ENCODE assay signal across 8 mouse cellular contexts in the genomic region with DNA sequence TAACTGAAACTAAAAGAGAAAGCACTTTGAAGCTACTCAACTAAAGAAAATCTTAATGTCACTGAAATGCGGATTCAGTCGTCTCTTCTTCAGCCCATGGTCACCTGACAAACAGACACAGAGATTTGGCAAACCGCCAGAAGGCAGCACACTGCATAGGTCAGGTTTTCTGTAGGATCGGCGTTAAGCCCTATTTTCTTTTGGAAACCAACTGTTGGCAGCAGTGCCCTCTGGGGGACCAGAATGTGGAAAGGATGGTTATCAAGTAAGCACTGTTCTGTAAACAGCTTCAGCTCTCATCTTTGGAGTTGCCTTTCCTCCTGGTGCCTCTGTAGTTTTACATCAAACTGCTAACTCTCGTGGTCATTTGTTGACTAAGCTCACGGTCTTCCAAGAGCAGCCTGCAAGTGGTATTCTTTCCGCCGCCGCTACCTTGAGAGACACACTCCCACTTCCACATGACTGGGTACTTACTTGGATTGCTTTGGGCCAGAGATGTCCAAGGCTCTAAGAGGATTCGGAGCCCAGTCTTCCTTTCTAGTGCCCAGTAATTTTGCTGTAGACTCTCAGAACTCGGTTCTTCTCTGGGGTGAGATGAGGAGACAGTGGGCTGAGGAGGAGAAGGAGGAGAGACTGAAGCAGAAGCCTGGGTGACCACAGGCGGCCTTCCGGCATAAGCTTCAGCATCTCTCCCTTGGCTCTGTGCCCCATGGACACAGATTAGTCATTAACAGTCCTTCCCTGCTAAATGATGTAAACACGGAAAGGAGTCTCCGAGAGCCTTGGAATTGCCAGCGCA. TPM values are rescaled to one million over a fixed set of nuclear protein-coding genes. Genes with fewer than 3 reads are reported as not detected.
DNase-seq lines count a peak whose midpoint lies in the region; ATAC-seq and TF ChIP-seq lines count a peak whose summit lies in the region.

A gene (minus strand): TSS at position 657 of the 799 bp plus-strand sequence.

- intact Hi-C loops in gastrocnemius, postnatal 36 days (cut with DNase I) = no loop called here

- H3K9me3 ChIP-seq in kidney, embryonic 15.5 days (replicated peaks) = no peaks in the 10 kb centered on the region
- no peaks in the 10 kb centered on the region for H3K9me3 ChIP-seq in forebrain, embryonic 16.5 days (ENCODE audit: control insufficient read depth, low read length)

- peak within 1 kb of the TSS; percentile 3; the same call in 1 of the 2 replicates for H3K27ac ChIP-seq in kidney, embryonic 15.5 days
- peak within 1 kb of the TSS; percentile 85 for H3K27ac ChIP-seq in small intestine, adult 2 months (ENCODE audit: insufficient read depth, low read depth, low read length)
- no peak within 1 kb of the TSS for H3K27ac ChIP-seq in forebrain, embryonic 16.5 days (ENCODE audit: low read length)

- TF ChIP-seq POLR2A in small intestine, adult 2 months (IDR thresholded peaks at IDR 0.05; ENCODE audit: low read depth, low read length) = peak; percentile 69; the same call in 1 of the 2 replicates

- peaks cover 14% of the 10 kb centered on the region; the same call in 1 of the 2 replicates for H3K4me1 ChIP-seq in kidney, embryonic 15.5 days
- H3K4me1 ChIP-seq in small intestine, adult 2 months (ENCODE audit: control insufficient read depth, insufficient read depth, insufficient read length, low read length) = peaks cover 4% of the 10 kb centered on the region; the same call in 1 of the 2 replicates
- H3K4me1 ChIP-seq in forebrain, embryonic 16.5 days (replicated peaks; ENCODE audit: control insufficient read depth, insufficient read depth, low read length) = no peaks in the 10 kb centered on the region; the same call in 1 of the 2 replicates

- H3K36me3 ChIP-seq in kidney, embryonic 15.5 days = no peaks in the 10 kb centered on the region
- no peaks in the 10 kb centered on the region for H3K36me3 ChIP-seq in small intestine, adult 2 months (ENCODE audit: control insufficient read depth, insufficient read depth, low read length)
- no peaks in the 10 kb centered on the region for H3K36me3 ChIP-seq in forebrain, embryonic 16.5 days (ENCODE audit: control insufficient read depth, insufficient read depth)

- no peak within 1 kb of the TSS for H3K4me3 ChIP-seq in kidney, embryonic 15.5 days (replicated peaks)
- H3K4me3 ChIP-seq in small intestine, adult 2 months (ENCODE audit: low read depth, low read length) = peak within 1 kb of the TSS; percentile 56
- H3K4me3 ChIP-seq in forebrain, embryonic 16.5 days (replicated peaks; ENCODE audit: low read length) = no peak within 1 kb of the TSS

- no peak; the same call in 1 of the 2 replicates for ATAC-seq in kidney, embryonic 15.5 days (replicated peaks; ENCODE audit: low FRiP score)
- ATAC-seq in forebrain, embryonic 16.5 days = no peak

- no peak within 1 kb of the TSS for H3K9ac ChIP-seq in kidney, embryonic 15.5 days
- H3K9ac ChIP-seq in forebrain, embryonic 16.5 days (replicated peaks; ENCODE audit: low read depth, low read length) = no peak within 1 kb of the TSS

- 71% methylated on average over 17 of the region's 17 CpGs for WGBS in kidney, embryonic 15.5 days
- 14% methylated on average over 17 of the region's 17 CpGs for WGBS in small intestine, adult 2 months
- WGBS in forebrain, embryonic 16.5 days = 58% methylated on average over 17 of the region's 17 CpGs

- peak; percentile 74 for DNase-seq in 3134 (ENCODE audit: extremely low read depth, insufficient read length, low spot score)
- DNase-seq in Muller cell, postnatal 12 days (ENCODE audit: inconsistent ontology term) = peak; percentile 89
- peak; percentile 44 to 62 for DNase-seq in cerebellum, postnatal 36 days
- DNase-seq in frontal cortex, postnatal 36 days (ENCODE audit: low spot score in 2 of 2) = no peak
- DNase-seq in gastrocnemius, postnatal 36 days = no peak

- H3K27me3 ChIP-seq in kidney, embryonic 15.5 days = no peaks in the 10 kb centered on the region
- no peaks in the 10 kb centered on the region for H3K27me3 ChIP-seq in small intestine, adult 2 months (ENCODE audit: control insufficient read depth, insufficient read depth, low read length)
- no peaks in the 10 kb centered on the region for H3K27me3 ChIP-seq in forebrain, embryonic 16.5 days (replicated peaks; ENCODE audit: control insufficient read depth, insufficient read depth, low read length)

- no peak within 1 kb of the TSS for H3K4me2 ChIP-seq in kidney, embryonic 15.5 days
- no peak within 1 kb of the TSS for H3K4me2 ChIP-seq in forebrain, embryonic 16.5 days (ENCODE audit: low read length)

- no peak for TF ChIP-seq CTCF in small intestine, adult 2 months (IDR thresholded peaks at IDR 0.05; ENCODE audit: extremely low read depth, insufficient read length, insufficient replicate concordance, low read depth, low read length)

RNA-seq across cellular contexts. Expression of the gene that starts here (rescaled TPM):
- 2.3 and 2.4 TPM in 2 replicates for polyA plus RNA-seq in kidney, embryonic 15.5 days (2015; fragmentation: Nextera tagmentation; extraction: Ambion mirVana)
- 8.2 and 10.2 TPM in 2 replicates for polyA plus RNA-seq in small intestine, adult 2 months (2012; rRNA removed)
- not detected for total RNA-seq in gastrocnemius, postnatal 36 days (2021)
- polyA plus RNA-seq in forebrain, embryonic 16.5 days (2015; fragmentation: Nextera tagmentation; extraction: Ambion mirVana) = 0.12 and 0.27 TPM in 2 replicates

Comparison
In these comparisons a context has a peak if more than half of its experiments do, and no peak if none do; other contexts are left out.
1. DNase-seq: peak in 3134 (single experiment), Muller cell, postnatal 12 days (single experiment) and cerebellum, postnatal 36 days (2 of 2); none in frontal cortex, postnatal 36 days (0 of 2) and gastrocnemius, postnatal 36 days (0 of 2).